Mouse (Mus musculus) midbrain, embryonic 15.5 days (tissue): Measurements from ENCODE around the gene Gm44579. TPM values are rescaled to one million over a fixed set of nuclear protein-coding genes. Genes with fewer than 3 reads are reported as not detected.

Experiments used
- ATAC-seq: fragments of 200-750 bp; cut with Nextera tagmentation; replicated peaks from 2 replicates; pipeline ENCODE4 v1.8.0; 2017; ENCODE audit warnings: moderate TSS enrichment
- H3K27ac ChIP-seq: fragments of 300-500 bp; sonication (generic); 2 replicates; pipeline ENCODE4 v1.5.1; 2015; ENCODE audit warnings: mild to moderate bottlenecking, inconsistent platforms
- H3K27me3 ChIP-seq: fragments of 300-500 bp; sonication (generic); replicated peaks from 2 replicates; pipeline ENCODE4 v1.6.1; 2015; ENCODE audit warnings: inconsistent platforms
- H3K36me3 ChIP-seq: fragments of 300-500 bp; sonication (generic); replicated peaks from 2 replicates; pipeline ENCODE4 v1.6.1; 2015; ENCODE audit warnings: inconsistent platforms
- H3K4me1 ChIP-seq: fragments of 300-500 bp; sonication (generic); 2 replicates; pipeline ENCODE4 v1.6.1; 2015; ENCODE audit warnings: inconsistent platforms
- H3K4me2 ChIP-seq: fragments of 300-500 bp; sonication (generic); 2 replicates; pipeline ENCODE4 v1.6.1; 2015; ENCODE audit warnings: inconsistent platforms, mild to moderate bottlenecking, moderate library complexity
- H3K4me3 ChIP-seq: fragments of 300-500 bp; sonication (generic); 2 replicates; pipeline ENCODE4 v1.5.1; 2015; ENCODE audit warnings: mild to moderate bottlenecking, inconsistent platforms
- H3K9ac ChIP-seq: fragments of 300-500 bp; sonication (generic); 2 replicates; pipeline ENCODE4 v1.6.1; 2015; ENCODE audit warnings: mild to moderate bottlenecking, inconsistent platforms
- H3K9me3 ChIP-seq: fragments of 300-500 bp; sonication (generic); 2 replicates; pipeline ENCODE4 v1.6.1; 2016; ENCODE audit warnings: inconsistent platforms
- WGBS: fragments of 180-500 bp; shearing (Covaris S2); methylation state at CpG from one replicate; pipeline ENCODE4 v1.1.7; 2015; ENCODE audit warnings: mixed read lengths; 5-methylcytosine and 5-hydroxymethylcytosine counted together
- polyA plus RNA-seq: library from polyadenylated mRNA; unstranded; fragments of >200 nt; fragmentation: Nextera tagmentation; extraction: Ambion mirVana; gene quantifications from 2 replicates; pipeline ENCODE4 v1.2.1, GENCODE M21; 2015

Gm44579 gene
- polyA plus RNA-seq, 1 experiment from 2014 or later: 0.08 TPM

- no peaks in the 10 kb centered on the region for H3K27me3 ChIP-seq
- 87% methylated on average over 3 of the region's 3 CpGs for WGBS
- H3K4me1 ChIP-seq: peaks cover 14% of the 10 kb centered on the region
- H3K9ac ChIP-seq: no peak overlapping the region
- no peaks in the 10 kb centered on the region for H3K9me3 ChIP-seq
- no peaks in the 10 kb centered on the region for H3K36me3 ChIP-seq
- no peak overlapping the region for H3K4me3 ChIP-seq
- H3K27ac ChIP-seq: no peak overlapping the region
- no peak overlapping the region for H3K4me2 ChIP-seq
- no peak for ATAC-seq
Measured at GRCm38 (mm10) chr15:98148356-98148755, 72.4 kb downstream of the Gm44579 start.

DNA sequence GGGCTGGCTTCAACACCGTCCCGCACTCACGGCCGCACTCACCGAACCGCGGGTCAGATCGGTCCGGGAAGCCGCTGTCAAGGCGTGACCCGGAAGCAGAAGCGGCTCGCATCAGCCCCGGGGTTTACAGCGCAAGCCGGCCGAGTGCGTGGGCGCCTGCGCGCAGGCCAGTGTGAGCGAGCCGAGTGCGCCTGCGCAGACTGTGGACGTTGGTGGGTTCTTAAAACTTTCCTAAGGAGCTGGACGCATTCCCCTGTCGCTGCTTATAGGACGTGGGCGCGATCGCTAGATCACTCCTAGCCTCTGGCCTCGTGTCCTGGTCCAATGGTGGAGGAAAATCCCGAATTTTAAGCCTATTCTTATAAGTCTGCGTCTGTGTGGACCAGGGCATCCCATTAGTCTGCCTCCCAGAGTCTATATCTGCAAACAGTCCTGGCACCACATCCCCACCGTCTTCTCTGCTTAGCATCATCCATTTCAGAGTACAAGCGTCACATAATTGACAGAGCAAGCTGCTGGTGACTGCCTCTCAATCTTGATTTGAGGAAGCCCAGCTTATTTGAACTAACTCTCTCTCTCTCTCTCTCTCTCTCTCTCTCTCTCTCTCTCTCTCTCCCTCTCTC, 75.1 kb downstream of the Gm44579 start:
- H3K4me2 ChIP-seq: peak overlapping the region; percentile 88
- H3K27me3 ChIP-seq: no peaks in the 10 kb centered on the region
- ATAC-seq: peak; percentile 98
- under 1% methylated on average over 38 of the region's 38 CpGs for WGBS
- H3K4me1 ChIP-seq: peaks cover 14% of the 10 kb centered on the region
- H3K9ac ChIP-seq: peak overlapping the region; percentile 94
- H3K9me3 ChIP-seq: no peaks in the 10 kb centered on the region
- peaks cover 12% of the 10 kb centered on the region for H3K36me3 ChIP-seq
- peak overlapping the region; percentile 74 for H3K27ac ChIP-seq
- peak overlapping the region; percentile 87 for H3K4me3 ChIP-seq

DNA sequence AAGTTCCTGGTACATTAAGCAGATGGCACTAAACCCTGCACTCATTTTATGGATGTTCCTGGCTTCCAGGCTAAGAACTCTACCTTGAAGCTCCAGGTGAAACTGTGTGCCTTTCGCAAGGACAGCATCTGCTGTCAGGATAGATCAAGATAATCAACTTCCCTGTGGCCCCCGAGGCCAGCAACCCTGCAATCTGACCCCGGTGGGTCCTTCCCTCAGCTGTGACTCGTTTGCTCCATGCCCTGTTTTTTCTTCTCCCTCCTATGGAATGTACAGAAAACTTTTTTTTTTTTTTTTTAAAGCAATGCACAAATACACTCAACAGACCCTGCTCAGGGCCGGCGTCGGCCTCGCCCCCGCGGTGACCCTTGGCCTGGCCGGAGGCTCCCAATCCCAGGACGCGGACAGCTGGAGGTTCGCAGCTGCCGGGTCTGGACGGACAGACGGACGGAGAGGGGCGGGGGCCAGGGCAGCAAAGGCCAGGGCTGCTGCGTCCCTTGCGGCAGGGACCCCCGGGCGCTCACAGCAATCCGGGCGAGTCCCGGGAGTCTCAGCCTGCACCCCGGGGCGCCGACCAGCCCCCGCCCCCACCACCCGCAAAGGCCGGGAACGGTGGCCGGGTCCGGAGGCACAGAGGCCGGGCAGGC, 75.8 kb downstream of the Gm44579 start:
- peak overlapping the region; percentile 94 for H3K9ac ChIP-seq
- H3K36me3 ChIP-seq: peaks cover 13% of the 10 kb centered on the region
- peak; percentile 31 for ATAC-seq
- peak overlapping the region; percentile 87 for H3K4me3 ChIP-seq
- 1% methylated on average over 30 of the region's 36 CpGs for WGBS
- peak overlapping the region; percentile 74 for H3K27ac ChIP-seq
- H3K4me2 ChIP-seq: peak overlapping the region; percentile 88
- no peaks in the 10 kb centered on the region for H3K27me3 ChIP-seq
- H3K4me1 ChIP-seq: peaks cover 14% of the 10 kb centered on the region
- H3K9me3 ChIP-seq: no peaks in the 10 kb centered on the region

- WGBS: 83% methylated on average over 10 of the region's 10 CpGs
Measured at GRCm38 (mm10) chr15:98142515-98142914, 78.3 kb downstream of the Gm44579 start.

DNA sequence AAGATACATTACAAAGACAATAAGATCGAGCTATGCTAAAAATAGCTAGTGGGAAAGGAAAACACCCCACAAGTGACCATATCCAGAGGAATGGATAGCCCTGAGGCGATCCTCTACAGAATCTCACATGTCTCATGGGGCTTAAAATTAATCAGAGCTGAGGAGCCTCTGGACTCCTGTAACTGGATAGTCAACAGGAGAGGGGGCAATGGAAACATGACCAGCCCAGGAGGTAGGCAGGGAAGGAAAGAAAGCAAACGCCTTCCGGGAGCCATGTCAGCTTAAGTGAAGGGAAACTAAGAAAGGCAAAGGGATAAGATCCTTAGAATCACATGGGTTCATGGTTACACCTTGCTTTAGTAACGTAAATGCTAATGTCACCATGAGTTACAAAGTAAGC, 80.0 kb downstream of the Gm44579 start:
- ATAC-seq: no peak
- no peak overlapping the region for H3K9ac ChIP-seq

More at GRCm38 (mm10) chr15:98142515-98142914, 78.3 kb downstream of the Gm44579 start:
- H3K4me3 ChIP-seq: no peak overlapping the region
- H3K36me3 ChIP-seq: peaks cover 28% of the 10 kb centered on the region
- no peaks in the 10 kb centered on the region for H3K9me3 ChIP-seq
- no peaks in the 10 kb centered on the region for H3K27me3 ChIP-seq
- no peak overlapping the region for H3K9ac ChIP-seq
- ATAC-seq: no peak
- H3K27ac ChIP-seq: no peak overlapping the region
- H3K4me2 ChIP-seq: no peak overlapping the region
- H3K4me1 ChIP-seq: peaks cover 14% of the 10 kb centered on the region

DNA sequence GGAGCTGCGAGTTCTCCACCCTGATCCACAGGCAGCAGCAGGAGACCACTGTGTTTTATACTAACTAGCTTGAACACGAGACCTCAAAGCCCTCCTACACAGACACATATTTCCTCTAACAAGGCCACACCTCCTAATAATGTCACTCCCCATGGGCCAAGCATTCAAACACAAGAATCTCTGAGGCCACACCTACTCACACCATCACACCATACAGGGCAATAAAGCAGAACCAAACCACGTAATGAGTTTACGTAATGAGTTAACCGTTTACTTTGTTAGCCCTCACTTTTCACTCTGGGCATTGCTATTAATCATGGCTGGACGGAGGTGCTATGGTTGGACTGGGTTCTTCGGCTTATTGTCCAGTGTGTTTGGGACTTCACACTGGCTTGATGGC, 81.0 kb downstream of the Gm44579 start:
- Histone ChIP-seq H3K4me2 (no peak overlapping the region), H3K9ac (no peak overlapping the region), H3K4me1 (peaks cover 8% of the 10 kb centered on the region), H3K27me3 (no peaks in the 10 kb centered on the region), H3K36me3 (peaks cover 43% of the 10 kb centered on the region), H3K9me3 (no peaks in the 10 kb centered on the region), H3K27ac (no peak overlapping the region), H3K4me3 (no peak overlapping the region)
- ATAC-seq: no peak
- WGBS: 88% methylated on average over 7 of the region's 7 CpGs

More for the DNA sequence above, 80.0 kb downstream of the Gm44579 start:
- H3K4me3 ChIP-seq: no peak overlapping the region
- H3K4me2 ChIP-seq: no peak overlapping the region
- H3K4me1 ChIP-seq: peaks cover 11% of the 10 kb centered on the region
- 94% methylated on average over 5 of the region's 5 CpGs for WGBS
- H3K9me3 ChIP-seq: no peaks in the 10 kb centered on the region
- no peak overlapping the region for H3K27ac ChIP-seq
- H3K27me3 ChIP-seq: no peaks in the 10 kb centered on the region
- peaks cover 41% of the 10 kb centered on the region for H3K36me3 ChIP-seq

DNA sequence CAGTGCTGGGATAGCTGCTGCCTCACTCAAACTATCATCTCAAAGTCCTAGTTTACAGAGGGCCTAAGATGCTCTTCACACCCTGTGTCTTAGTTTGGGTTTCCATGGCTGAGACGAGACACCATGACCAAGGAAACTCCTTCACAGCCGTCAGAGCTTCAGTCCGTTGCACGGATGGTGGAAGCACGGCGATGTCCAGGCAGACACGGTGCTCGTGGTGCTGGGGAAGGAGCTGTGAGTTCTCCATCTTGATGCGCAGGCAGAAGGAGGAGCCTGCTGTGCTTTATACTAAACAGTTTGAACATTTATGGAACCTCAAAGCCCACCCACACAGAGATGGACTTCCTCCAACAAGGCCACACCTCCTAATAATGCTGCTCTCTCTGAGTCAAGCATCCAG, 83.9 kb downstream of the Gm44579 start:
- Histone ChIP-seq H3K4me3 (no peak overlapping the region), H3K4me2 (no peak overlapping the region), H3K4me1 (no peaks in the 10 kb centered on the region), H3K36me3 (peaks cover 55% of the 10 kb centered on the region), H3K27me3 (no peaks in the 10 kb centered on the region), H3K9ac (no peak overlapping the region), H3K27ac (no peak overlapping the region), H3K9me3 (no peaks in the 10 kb centered on the region)
- ATAC-seq: no peak
- WGBS: 92% methylated on average over 9 of the region's 9 CpGs

Other genes with a start within 250 kb of the Gm44579 start
- 34.7 and 35.7 TPM in 2 replicates for gene Col2a1, start 216.3 kb downstream of the Gm44579 start, polyA plus RNA-seq
- 91.6 and 94.5 TPM in 2 replicates for gene Pfkm, start 128.4 kb downstream of the Gm44579 start, polyA plus RNA-seq
- 23.2 and 24.3 TPM in 2 replicates for gene Senp1, start 127.2 kb downstream of the Gm44579 start, polyA plus RNA-seq
- gene Asb8, start 55.4 kb downstream of the Gm44579 start, polyA plus RNA-seq: 60.5 and 63.3 TPM in 2 replicates
- gene Ccdc184, start 53.8 kb downstream of the Gm44579 start, polyA plus RNA-seq: 113 and 118 TPM in 2 replicates
- gene Olfr288, start 25.4 kb downstream of the Gm44579 start, polyA plus RNA-seq: not detected in 2 replicates
- gene Olfr287, start 79 bp upstream of the Gm44579 start, polyA plus RNA-seq: 0.22 TPM in 1 of 2 replicates, not detected in the other
- not detected in 2 replicates for gene Olfr286, start 13.5 kb upstream of the Gm44579 start, polyA plus RNA-seq
- gene H1fnt, start 36.3 kb upstream of the Gm44579 start, polyA plus RNA-seq: not detected in 2 replicates
- 12.3 and 14.1 TPM in 2 replicates for gene Zfp641, start 75.2 kb upstream of the Gm44579 start, polyA plus RNA-seq
- not detected in 2 replicates for gene Olfr285, start 96.4 kb upstream of the Gm44579 start, polyA plus RNA-seq
- gene Olfr284, start 120.0 kb upstream of the Gm44579 start, polyA plus RNA-seq: not detected in 2 replicates
- gene Olfr283, start 160.0 kb upstream of the Gm44579 start, polyA plus RNA-seq: not detected in 2 replicates
- not detected in 2 replicates for gene Olfr282, start 210.2 kb upstream of the Gm44579 start, polyA plus RNA-seq
- gene Olfr281, start 231.6 kb upstream of the Gm44579 start, polyA plus RNA-seq: 0.05 TPM in 1 of 2 replicates, not detected in the other
- gene OR5BS1P, start 248.9 kb upstream of the Gm44579 start, polyA plus RNA-seq: not detected in 2 replicates